Mouse (Mus musculus): Measurements from ENCODE around the gene Il34.

GRCm38 (mm10) chr8:110767261-110767660 is 38.5 kb downstream of the Il34 start:
- TF ChIP-seq GATA1 (IDR thresholded peaks at IDR 0.05; ENCODE audit: low read length) (no peak), TAL1 (IDR thresholded peaks at IDR 0.05; ENCODE audit: low read length) (no peak)

Measured in erythroblast, embryonic 14.5 days (primary cell).